Mouse (Mus musculus): ENCODE measurements around the gene Pde4b.

DNA sequence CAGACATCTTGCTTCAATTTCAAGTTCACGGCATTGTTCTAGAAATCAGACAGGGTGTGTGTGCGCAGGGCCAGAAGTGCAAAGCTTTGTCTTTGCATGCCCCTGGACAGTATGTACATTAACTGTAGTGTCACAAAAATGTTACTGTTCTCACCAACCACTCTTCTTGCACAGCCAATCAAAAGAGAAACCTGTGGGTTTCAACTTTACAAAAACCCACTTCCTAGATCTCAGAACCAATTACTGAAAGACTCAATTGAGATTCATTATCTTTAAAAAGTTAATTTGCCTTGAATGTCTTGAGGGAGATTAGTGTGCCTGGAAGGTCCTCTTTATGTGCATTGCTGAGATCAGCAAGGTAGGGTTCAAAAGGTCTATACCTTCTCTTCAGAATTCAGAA lies 431.0 kb downstream of the Pde4b start:
- TF ChIP-seq CTCF (IDR thresholded peaks at IDR 0.05; ENCODE audit: low read depth, low read length) (no peak), GATA1 (IDR thresholded peaks at IDR 0.05; ENCODE audit: borderline replicate concordance, low read length) (no peak), POLR2AphosphoS5 (IDR thresholded peaks at IDR 0.05; ENCODE audit: insufficient replicate concordance, low read depth, low read length) (no peak)
